Mouse (Mus musculus) thymus, postnatal 36 days (tissue): Measurements from ENCODE around the gene Lenep.
A peak's percentile ranks its signal among the peaks of the same experiment; 100 is the strongest.

Experiments used
- DNase-seq, 2 experiments: peaks; one replicate each; pipeline ENCODE4 v3.0.0; 2022; ENCODE audit warnings: mixed read lengths in 2 of 2

Gene Lenep

DNA sequence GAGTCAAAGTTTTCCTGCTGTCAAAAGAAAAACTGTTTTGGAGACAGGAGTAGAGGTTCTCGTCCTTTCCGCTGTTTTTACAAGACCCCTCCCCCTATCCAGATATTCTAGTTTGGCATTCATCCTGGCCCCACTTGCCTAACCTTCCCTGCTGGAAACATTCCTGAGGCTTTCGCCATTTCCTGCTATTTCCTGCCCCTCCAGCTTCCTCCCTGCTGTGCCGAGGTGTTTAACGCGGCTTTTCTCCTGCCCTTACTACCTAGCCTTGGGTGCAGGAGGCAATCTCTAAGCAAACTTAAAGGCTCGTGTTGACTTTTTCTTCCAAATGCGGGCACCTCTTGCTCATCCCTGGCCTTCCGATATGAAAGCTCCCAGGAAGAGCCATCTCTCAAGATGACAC lies 17.0 kb upstream of the Lenep start:
- no peak for DNase-seq

DNA sequence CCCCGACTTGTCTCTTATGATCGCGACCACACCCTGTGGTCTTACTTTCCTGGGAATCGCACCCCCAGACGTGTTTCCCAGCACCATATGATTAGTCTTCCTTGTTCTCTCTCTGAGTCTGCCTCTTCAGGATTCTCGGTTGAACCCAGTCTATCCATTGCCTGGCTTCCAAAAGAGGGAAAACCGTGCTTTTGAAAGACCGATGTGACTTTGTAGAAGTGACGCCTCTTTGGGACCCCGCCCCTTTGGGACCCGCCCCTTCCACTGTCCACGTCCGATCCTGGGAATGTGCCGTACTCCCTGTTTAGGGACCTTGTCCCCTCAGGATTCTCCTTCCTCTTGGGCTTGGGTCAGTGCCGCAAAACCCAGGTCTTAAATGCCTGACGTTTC lies 16.3 kb upstream of the Lenep start:
- no peak for DNase-seq

DNA sequence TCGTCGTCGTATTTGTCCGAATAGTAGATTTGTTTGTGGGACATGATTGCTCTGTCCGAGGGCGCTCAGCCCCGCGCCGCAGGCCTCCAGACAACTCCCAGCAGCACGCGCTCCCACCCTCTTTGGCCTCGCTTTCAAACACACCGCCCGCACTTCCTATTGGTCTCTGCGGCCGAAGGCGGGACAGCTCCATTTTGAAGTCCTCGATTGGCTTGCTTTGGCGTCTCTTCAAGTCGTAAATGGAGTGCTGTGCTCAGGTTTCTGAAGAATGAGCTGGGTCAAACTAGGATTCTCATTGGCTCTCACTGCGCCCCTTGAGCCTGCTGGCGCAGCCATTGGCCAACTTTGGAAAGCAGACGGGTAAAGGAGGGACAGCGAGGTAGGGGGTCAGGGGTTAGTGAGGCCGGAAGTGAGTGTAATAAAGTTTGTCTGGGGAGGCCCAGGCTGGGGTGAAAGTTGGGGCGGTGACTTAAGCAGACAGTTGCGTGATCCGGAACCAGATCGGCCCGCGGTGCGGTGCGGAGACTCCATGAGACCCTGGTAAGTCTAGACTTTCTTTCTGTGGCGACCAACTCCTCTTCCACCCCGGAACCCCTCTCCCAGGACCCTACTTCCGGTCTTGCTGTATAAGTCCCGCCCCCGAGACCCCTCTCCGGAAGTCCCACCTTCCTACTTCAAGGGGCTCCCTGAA lies 15.7 kb upstream of the Lenep start, which contains the start of the genes Cks1b and Shc1:
Gene Cks1b, minus strand, starts transcription at position 214 of the 691 bp plus-strand sequence.
Gene Shc1, plus strand, starts transcription at position 274 of the 691 bp plus-strand sequence.
- DNase-seq, result peak; percentile 85 to 94

GRCm38 (mm10) chr3:89417840-89418169 lies 15.2 kb upstream of the Lenep start:
- no peak for DNase-seq

GRCm38 (mm10) chr3:89417131-89417530 lies 14.5 kb upstream of the Lenep start:
- DNase-seq, result no peak

DNA sequence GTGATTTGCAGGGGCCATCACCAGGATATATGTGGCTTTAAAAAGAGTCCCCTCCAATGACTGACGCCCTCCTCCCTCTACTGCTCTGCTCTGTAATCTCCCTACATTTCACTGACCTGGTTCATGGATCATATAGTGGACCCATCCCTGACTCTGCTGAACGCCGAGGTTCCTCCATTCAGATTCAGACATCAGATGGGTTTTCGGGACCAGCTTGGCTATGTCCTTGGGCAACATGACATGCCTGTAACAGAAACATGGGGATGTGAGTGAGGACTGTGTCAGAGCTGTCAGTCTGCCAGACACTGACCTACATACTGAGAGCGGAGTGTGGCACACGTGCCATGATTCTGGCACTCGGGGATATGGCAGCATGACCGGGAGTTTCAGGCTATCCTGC lies 13.6 kb upstream of the Lenep start:
- no peak for DNase-seq

DNA sequence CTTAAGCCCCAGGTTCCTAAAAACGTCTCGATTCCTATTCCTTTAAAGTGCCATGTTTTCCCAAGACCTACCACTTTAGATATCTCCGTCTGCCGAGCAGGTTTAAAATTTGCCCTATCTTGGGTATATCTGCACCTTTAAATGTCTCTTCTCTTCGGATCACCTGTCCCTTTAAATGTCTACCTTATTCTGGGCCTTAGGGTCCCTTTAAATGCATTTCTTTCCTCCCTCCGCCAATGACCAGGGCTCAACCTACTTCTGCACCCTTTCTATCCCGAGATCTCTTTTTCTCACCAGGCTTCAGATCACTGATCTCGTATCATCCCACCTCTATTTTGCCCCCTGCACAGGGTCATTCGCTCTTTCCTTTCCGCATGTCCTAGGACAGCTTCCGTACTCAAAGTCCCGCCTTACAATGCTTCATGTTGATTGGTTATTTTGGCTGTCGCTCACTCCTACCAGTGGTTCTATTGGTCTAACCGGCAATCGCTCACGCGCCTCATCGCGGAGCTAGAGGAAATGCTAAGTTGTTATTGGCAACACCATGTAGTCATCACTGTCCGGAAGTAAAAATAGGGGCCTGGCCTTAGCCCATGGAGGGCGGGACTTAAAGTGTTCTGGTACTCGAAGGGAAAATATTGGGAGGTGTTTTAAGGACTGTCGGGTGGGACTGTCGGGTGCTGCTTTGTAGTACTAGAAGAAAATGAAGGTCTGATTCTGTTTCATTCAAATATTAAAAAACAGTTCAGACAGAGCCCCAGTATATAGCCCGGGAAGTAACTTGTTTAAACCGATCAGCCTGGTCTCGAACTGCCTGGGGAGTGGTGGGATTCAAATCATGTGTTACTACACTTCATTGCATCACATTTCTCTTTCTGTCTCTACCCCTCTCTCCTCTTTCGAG lies 9.1 kb upstream of the Lenep start, which contains the start of gene Flad1:
Gene Flad1, minus strand, starts transcription at position 381 of the 904 bp plus-strand sequence.
- peak; percentile 96 to 98 for DNase-seq

DNA sequence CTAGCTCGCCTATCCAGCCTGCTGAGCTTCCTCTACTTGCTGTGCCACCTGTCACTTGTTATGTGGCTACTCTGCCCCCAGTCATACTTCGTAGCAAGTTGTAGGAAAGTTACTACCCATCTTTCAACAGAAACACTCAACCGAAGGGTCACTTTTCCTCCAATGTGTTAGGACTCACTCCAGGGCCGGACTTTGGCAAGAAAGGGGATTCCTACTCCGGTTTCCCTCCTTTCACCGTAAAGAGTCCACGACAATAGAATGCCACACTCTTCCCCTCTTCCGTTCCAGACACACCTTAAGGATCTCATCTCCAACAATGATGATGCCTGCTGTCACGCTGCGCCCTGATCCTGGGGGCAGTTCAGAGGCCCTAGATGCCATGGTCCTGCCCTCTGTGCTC lies 8.3 kb upstream of the Lenep start:
- no peak for DNase-seq

DNA sequence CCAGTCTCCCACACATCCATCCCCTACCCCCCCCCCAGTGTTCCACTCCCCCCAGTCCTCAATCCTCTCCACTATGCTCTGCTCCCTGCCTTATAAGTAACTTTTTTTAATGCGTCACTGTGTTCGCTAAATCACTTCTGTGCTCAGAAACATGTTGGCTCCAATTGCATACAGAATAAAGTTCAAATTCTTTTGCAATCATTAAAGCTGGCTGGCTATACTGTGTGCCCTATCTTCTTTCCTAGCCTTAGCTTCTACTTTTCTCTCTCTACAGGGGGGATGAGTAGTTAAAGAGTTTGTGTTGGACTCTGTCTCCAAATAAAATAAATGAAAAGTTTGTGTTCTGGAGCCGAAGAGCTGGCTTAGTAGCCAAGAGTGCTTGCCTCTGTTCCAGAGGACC lies 7.1 kb upstream of the Lenep start:
- no peak for DNase-seq

GRCm38 (mm10) chr3:89408448-89408847 lies 5.9 kb upstream of the Lenep start:
- DNase-seq, result no peak

GRCm38 (mm10) chr3:89406887-89407286 lies 4.3 kb upstream of the Lenep start:
- no peak for DNase-seq

- no peak for DNase-seq
These were observed 1.3 kb downstream of the Lenep start for GRCm38 (mm10) chr3:89401329-89401728.

DNA sequence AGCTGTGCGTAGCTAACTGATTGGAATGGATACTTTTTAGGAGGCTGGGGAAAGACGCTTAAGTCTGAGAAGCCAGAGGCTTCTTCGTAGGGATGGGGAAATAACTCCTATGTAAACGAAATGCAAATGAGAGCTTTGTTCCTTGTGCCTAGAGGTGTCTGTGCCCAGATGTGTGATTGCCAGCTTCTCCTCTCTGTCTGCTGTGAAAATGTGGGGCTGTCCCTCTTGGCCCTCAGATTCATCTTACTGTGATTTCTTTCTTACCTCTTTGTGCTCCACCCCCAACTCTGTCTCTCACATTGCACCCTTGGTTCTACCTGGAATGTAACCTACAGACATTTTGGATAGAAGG lies 6.0 kb downstream of the Lenep start:
- no peak for DNase-seq

DNA sequence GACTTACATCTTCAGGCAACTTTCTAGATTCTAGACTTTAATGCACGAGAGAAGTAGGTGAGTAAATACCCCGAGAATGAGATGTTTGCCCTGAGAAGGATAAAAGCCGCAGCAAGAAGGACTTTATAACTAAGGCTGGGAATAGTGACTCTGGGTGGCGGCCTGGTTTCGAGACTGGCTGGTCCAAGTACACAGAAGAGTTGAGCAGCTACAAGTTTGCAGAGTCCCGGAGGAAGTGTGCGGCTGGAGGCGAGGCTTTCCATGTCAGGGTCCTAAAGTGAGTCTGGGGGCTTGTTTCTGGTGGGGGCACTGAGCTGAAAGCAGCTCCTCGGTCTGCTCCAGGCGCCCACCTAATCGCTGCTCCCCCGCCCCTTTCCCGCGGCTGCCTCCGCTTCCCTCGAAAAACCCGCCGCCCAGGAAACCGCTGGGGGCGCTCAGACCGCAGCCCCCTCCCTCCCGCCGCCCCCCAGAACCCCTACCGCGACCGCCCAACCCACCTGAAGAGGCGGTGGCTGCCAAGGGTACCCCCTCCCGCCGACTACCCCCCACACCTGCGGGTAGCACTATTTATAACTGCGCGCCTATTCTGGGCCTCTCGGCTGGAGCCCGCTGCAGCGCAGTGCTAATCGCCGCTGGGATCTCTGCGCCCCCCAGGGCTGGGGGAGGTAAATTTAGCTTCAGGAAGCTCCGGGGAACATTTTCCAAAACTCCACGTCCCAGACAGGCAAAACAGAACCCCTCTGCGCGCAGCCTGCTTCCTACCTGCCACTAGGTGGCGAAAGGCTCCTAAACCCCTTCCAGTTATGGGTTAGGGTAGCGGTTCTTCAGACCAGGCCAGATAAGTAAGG lies 6.6 kb downstream of the Lenep start:
- peak; percentile 76 to 88 for DNase-seq

GRCm38 (mm10) chr3:89395419-89395805 lies 7.2 kb downstream of the Lenep start:
- DNase-seq, result no peak

GRCm38 (mm10) chr3:89394894-89395256 lies 7.7 kb downstream of the Lenep start:
- no peak for DNase-seq

DNA sequence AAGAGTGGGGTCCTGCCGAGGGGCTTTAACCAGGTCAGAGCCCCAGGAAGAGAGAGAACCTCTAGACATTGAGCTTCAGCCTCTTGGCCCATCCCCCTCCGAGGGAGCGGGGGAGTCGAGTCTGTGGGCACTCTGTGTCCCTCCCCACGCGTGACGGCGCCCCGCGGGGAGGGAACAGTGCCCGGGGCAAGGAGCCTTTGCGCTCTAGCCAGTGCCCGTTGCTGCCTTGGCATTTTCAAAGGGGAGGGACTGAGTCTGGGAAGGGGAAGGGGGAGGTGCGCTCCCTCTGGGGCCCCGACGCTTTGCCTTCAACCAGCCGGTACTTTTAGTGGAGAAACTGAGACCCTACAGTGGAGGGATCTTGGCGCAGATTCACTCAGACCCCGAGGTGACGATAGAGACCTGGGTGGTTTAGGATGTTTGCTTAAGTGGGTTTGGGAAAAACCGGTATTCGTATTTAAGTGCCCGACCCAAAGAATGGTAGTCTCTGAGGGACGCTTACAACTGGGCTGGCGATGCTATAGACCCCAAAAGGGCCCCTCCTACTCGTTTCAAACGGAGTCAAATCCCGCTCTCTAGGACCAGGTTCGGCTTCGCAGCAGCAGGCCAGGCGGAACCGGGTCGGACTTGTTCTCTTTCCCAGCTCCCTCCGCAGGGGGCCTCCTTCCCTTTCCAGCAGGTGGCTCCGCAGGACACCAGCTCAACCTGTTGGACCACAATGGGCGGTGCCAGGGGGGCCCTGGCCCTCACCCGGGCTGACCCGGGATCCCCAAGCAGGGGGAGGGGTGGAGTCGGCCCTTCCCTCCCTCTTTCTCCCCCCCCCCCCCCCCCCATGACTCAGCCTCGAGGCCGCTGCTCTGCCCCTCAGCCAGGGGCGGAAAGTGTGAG lies 8.3 kb downstream of the Lenep start, which contains the start of gene Zbtb7b:
Gene Zbtb7b, minus strand, starts transcription at position 771 of the 888 bp plus-strand sequence.
- no peak for DNase-seq

DNA sequence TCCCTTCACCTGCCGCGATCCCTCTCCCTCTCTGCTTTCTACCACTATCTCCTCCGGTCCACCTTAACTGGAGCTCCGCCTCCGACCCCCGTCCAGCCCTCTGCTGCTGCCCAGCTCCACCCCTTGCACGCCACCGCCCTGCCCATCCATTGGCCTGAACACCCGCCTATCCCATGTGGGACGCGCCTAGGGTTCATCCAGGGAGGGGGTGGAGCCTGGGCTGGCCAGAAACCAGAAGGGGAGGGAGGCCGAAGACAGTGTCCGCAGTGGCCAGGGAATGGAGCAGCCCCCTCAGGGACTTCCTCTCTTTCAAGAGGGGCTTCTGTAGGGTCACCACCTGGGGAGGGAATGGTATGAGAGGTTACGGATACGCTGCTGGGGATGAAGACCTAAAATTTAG lies 9.0 kb downstream of the Lenep start:
- peak; percentile 68 to 80 for DNase-seq

DNA sequence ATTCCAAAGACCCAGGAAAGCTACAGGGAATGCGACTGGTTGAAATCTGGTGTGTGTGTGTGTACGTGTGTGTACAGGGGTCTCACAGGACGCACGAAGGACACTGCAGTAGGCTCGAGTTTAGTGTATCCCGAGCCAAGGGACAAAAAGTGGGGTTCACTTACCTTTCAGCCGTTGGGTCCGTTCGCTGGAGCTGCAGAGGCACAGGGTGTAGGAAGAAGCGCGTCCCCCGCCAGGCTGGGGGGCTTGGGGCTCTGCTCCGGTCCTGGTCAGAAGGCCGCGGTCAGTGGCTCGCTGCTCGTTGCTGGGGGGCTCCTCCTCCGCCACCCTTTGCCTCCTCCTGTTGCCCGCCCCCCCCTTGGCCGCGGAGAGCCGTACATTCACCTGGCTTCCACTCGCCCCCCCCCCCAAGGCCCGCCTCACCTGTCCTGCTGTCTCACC lies 9.7 kb downstream of the Lenep start:
- DNase-seq, result no peak

GRCm38 (mm10) chr3:89391663-89392511 lies 10.7 kb downstream of the Lenep start:
- DNase-seq, result peak in 1 of 2 experiments; percentile 35
